Mouse (Mus musculus) kidney, adult 2 months (tissue): ENCODE results near the gene Cabp4. TPM values are rescaled to one million over a fixed set of nuclear protein-coding genes. Genes with fewer than 3 reads are reported as not detected.

ENCODE experiments used
- DNase-seq: peaks from one replicate; pipeline ENCODE4 v3.0.0; 2021
- H3K27ac ChIP-seq: fragments of 200-500 bp; 2 replicates; pipeline ENCODE4 v1.5.1; 2012; ENCODE audit warnings: low read depth, low read length, control low read depth, inconsistent platforms; ENCODE audit not compliant: insufficient read depth
- H3K27me3 ChIP-seq: fragments of 200-500 bp; replicated peaks from 2 replicates; pipeline ENCODE4 v1.6.1; 2012; ENCODE audit warnings: mild to moderate bottlenecking, moderate library complexity, low read length, inconsistent platforms; ENCODE audit not compliant: control insufficient read depth, insufficient read depth
- H3K36me3 ChIP-seq: fragments of 200-500 bp; 2 replicates; pipeline ENCODE4 v1.6.1; 2012; ENCODE audit warnings: mild to moderate bottlenecking, moderate library complexity, low read length, inconsistent platforms; ENCODE audit not compliant: control insufficient read depth, insufficient read depth
- H3K4me1 ChIP-seq: fragments of 200-500 bp; 2 replicates; pipeline ENCODE4 v1.6.1; 2011; ENCODE audit warnings: low read length; ENCODE audit not compliant: control insufficient read depth, insufficient read depth
- H3K4me3 ChIP-seq: fragments of 200-500 bp; 2 replicates; pipeline ENCODE4 v1.5.1; 2011; ENCODE audit warnings: mild to moderate bottlenecking, low read depth, low read length, control low read depth; ENCODE audit not compliant: insufficient read depth
- CTCF ChIP-seq: fragments of 200-500 bp; conservative IDR thresholded peaks from 2 replicates; pipeline ENCODE4 v1.5.1; 2011; ENCODE audit warnings: low read depth, mild to moderate bottlenecking, control low read depth, low read length, moderate library complexity, mixed read lengths; ENCODE audit not compliant: insufficient read depth, insufficient read length
- POLR2A ChIP-seq: fragments of 200-500 bp; IDR thresholded peaks from one replicate; pipeline ENCODE4 v1.6.1; 2011; ENCODE audit warnings: low read depth, low read length, control low read depth
- WGBS: fragments of 180-500 bp; shearing (Covaris S2); methylation state at CpG from one replicate; pipeline ENCODE4 v1.1.7; 2018; 5-methylcytosine and 5-hydroxymethylcytosine counted together
- polyA plus RNA-seq: library from polyadenylated mRNA; depleted of rRNA; stranded (reverse); fragments of >200 nt; gene quantifications from 2 replicates; pipeline ENCODE4 v1.2.3, GENCODE M21; 2012

Gene Cabp4
- polyA plus RNA-seq, 1 experiment = 0.20 TPM

DNA sequence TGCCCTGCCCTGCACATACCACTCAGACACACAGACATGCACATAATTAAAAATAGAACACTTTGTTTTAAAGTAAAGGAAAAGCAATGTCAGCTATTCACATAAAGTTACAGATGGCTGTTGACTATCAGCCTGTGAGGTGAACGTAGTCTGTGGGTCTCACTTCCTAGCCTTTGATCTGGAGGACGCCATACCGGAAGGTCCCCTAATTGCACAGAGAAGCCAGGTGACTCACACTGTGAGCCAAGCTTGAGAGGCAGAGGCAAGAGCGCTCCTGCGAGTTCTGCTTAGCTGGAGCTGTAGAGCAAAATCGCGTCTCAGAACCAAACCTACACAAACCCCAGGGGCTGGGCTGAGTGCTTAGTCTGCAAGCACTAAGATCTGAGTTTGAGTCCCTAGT, 50.1 kb downstream of the Cabp4 start:
- no peaks in the 10 kb centered on the region for H3K36me3 ChIP-seq
- no peak overlapping the region for H3K4me3 ChIP-seq
- 66% methylated on average over 7 of the region's 7 CpGs for WGBS
- H3K4me1 ChIP-seq = peaks cover 9% of the 10 kb centered on the region; the same call in 1 of the 2 replicates
- no peak for TF ChIP-seq CTCF
- TF ChIP-seq POLR2A = no peak
- H3K27ac ChIP-seq = no peak overlapping the region
- no peak for DNase-seq
- no peaks in the 10 kb centered on the region for H3K27me3 ChIP-seq

DNA sequence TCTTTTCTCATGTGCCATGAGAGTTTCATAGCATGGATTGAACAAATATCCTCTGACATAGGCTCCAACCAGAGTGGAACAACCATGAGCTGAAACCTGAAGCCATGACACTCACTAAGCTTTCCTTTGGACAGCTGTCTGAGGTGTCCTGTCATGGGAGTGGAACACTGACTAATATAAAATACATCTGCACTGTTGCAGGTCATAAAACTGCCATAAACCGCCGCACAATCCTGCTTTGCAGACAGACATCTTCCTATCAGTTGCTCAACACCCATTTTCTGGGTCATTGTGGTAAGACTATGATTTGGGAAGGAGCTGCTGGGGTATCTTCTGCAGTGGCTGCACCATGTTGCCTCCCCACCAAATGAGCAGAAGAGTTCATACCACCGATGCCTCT, 51.1 kb downstream of the Cabp4 start:
- 45% methylated on average over 3 of the region's 3 CpGs for WGBS
- DNase-seq = no peak

DNA sequence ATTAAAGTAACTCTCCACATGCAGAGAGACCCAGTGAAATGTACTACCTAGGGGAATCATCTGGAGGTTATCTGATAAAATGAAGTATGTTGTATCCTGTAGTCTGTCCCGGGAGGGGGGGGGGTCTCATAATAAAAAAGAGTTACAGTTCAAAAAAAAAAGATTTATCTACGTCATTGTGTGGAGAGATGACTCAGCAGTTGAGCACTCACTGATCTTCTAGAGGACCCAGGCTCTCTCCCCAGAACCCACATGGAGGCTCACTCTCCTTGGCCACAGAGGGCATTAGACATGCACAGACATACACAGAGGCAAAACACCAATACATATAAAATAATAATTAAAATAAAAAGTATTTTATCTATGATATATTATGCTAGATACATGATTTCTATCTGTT, 52.5 kb downstream of the Cabp4 start:
- no peak for DNase-seq
- no peak for TF ChIP-seq POLR2A
- TF ChIP-seq CTCF = no peak
- H3K36me3 ChIP-seq = no peaks in the 10 kb centered on the region
- no peak overlapping the region for H3K27ac ChIP-seq
- H3K4me1 ChIP-seq = peaks cover 3% of the 10 kb centered on the region; the same call in 1 of the 2 replicates
- WGBS = 66% methylated on average over 2 of the region's 2 CpGs
- H3K27me3 ChIP-seq = no peaks in the 10 kb centered on the region
- no peak overlapping the region for H3K4me3 ChIP-seq

More for the DNA sequence above, 51.1 kb downstream of the Cabp4 start:
- Histone ChIP-seq H3K27ac (no peak overlapping the region), H3K4me1 (peaks cover 4% of the 10 kb centered on the region; the same call in 1 of the 2 replicates), H3K27me3 (no peaks in the 10 kb centered on the region), H3K4me3 (no peak overlapping the region), H3K36me3 (no peaks in the 10 kb centered on the region)
- TF ChIP-seq POLR2A (no peak), CTCF (no peak)

DNA sequence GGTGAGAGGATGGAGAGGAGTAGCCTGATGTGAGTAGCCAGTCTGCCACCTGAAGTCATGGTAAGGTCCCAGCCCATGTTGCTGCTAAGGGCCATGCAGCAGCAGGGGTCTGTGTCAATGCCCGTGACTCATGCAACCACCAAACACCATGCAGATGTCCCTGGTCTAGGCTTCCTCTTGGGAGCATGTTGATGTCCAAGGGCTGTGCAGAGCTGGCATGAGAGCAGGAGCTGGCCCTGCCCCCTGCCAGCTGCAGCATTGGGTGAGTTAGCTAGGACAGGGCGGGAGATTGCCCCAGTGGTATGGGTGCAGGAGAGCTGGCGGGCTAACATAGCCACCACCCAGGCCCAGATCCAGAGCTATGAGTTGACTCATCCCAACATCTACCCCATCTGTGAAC, 53.4 kb downstream of the Cabp4 start:
- Histone ChIP-seq H3K27me3 (no peaks in the 10 kb centered on the region), H3K4me3 (no peak overlapping the region), H3K36me3 (no peaks in the 10 kb centered on the region), H3K4me1 (no peaks in the 10 kb centered on the region), H3K27ac (no peak overlapping the region)
- WGBS = 89% methylated on average over 3 of the region's 3 CpGs
- DNase-seq = no peak
- no peak for TF ChIP-seq CTCF
- TF ChIP-seq POLR2A = no peak

DNA sequence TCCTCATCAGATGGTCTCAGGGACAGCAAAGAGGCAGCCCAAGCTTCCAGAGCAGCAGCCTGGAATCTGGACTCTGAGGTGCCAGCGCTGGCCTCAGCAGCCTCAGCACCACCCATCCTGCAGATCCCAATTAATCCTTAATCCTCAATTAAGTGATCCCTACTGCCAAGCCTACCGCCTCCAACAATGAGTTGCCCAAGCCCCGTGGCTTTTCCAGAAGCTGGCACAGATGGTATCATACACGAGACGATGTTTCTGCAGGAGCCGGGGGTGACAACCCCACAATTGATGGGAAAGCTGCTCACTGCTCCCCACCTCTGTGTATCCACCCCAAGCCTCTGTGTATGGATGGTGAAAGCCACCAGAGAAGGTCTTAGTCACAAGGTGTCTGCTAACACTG, 54.7 kb downstream of the Cabp4 start:
- Histone ChIP-seq H3K4me1 (no peaks in the 10 kb centered on the region), H3K27me3 (no peaks in the 10 kb centered on the region), H3K4me3 (no peak overlapping the region), H3K36me3 (no peaks in the 10 kb centered on the region), H3K27ac (no peak overlapping the region)
- WGBS = 67% methylated on average over 6 of the region's 6 CpGs
- no peak for DNase-seq
- TF ChIP-seq POLR2A = no peak
- TF ChIP-seq CTCF = no peak

DNA sequence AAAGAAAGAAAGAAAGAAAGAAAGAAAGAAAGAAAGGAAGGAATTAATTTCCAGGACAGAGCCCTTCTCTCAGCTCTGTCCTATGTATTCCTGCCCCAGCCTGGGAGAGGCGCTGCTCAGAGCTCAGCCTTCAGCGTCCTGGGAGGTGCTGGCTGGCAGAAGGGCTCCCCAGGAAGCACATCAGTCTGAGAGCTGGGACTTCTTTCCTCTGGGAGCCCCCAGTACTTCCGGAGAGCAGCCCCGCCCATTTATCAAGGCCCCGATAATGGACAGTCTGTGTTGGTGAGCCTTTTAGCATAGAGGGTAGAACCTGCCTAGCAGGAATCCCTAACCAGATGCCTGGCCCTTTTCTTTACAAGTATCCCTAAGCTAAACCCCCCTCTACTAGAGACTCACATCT, 55.7 kb downstream of the Cabp4 start:
- WGBS = 61% methylated on average over 5 of the region's 5 CpGs
- Histone ChIP-seq H3K36me3 (no peaks in the 10 kb centered on the region), H3K27me3 (no peaks in the 10 kb centered on the region), H3K4me1 (no peaks in the 10 kb centered on the region), H3K4me3 (no peak overlapping the region), H3K27ac (no peak overlapping the region)
- TF ChIP-seq CTCF (no peak), POLR2A (no peak)
- DNase-seq = no peak

DNA sequence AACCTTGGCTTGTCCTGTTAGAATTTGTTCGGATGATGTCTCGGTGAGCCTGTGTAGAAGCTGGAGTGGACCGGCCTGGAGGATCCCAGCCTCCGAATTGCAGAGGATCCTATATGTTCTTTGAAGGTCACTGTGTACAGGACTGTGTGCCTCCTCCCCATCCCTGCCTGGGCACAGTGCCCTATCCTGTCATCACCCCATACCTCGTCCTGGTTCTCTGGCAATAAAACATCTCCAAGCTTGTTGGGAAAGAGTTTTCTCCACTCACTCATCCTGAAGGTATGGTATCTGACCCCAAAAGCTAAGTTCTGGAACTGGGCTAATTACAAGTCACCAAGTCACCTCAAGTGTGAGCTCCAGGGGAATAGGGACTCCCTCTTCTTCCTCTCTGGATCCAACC, 56.7 kb downstream of the Cabp4 start:
- 81% methylated on average over 5 of the region's 5 CpGs for WGBS

More for the DNA sequence above, 56.7 kb downstream of the Cabp4 start:
- Histone ChIP-seq H3K27me3 (no peaks in the 10 kb centered on the region), H3K4me1 (no peaks in the 10 kb centered on the region), H3K27ac (no peak overlapping the region), H3K4me3 (no peak overlapping the region), H3K36me3 (no peaks in the 10 kb centered on the region)
- TF ChIP-seq POLR2A (no peak), CTCF (no peak)
- DNase-seq = no peak
